Mouse (Mus musculus): ENCODE results near the gene Sh3rf3. TPM values are rescaled to one million over a fixed set of nuclear protein-coding genes. Genes with fewer than 3 reads are reported as not detected.
"Not testable (repeated sequence)": the region's sequence is repeated elsewhere in the genome, so short reads cannot be mapped to it uniquely, and the experiment has no call there.

Sh3rf3 gene
- polyA plus RNA-seq, 1 experiment from 2014 or later, result 0.17 TPM

DNA sequence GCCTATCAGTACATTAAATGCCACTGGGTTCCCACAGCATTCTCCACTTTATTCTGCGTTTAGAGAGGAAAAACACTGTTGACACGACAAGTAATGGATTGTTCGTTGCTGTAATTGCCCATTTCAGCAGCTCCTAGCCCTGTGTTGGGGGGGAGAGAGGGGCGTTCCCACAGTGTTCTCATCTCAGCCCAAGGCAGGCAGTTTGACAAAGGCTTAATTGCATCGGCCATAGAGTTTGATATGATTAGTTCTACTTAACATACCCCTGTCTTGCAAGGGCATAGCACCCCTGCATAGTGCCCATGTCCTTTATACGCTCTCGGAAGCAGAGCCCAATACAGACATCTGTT is 277.4 kb downstream of the Sh3rf3 start:
- Histone ChIP-seq H3K27ac (ENCODE audit: low read depth, low read length) (no peak overlapping the region), H3K9me3 (ENCODE audit: control insufficient read depth) (no peaks in the 10 kb centered on the region), H3K4me3 (ENCODE audit: low read depth, low read length) (no peak overlapping the region), H3K9ac (ENCODE audit: low read depth, low read length) (no peak overlapping the region), H3K36me3 (ENCODE audit: control insufficient read depth, insufficient read depth) (no peaks in the 10 kb centered on the region; the same call in 1 of the 2 replicates), H3K4me2 (replicated peaks; ENCODE audit: low read depth) (no peak overlapping the region), H3K27me3 (replicated peaks; ENCODE audit: control insufficient read depth, insufficient read depth, low read length) (no peaks in the 10 kb centered on the region), H3K4me1 (replicated peaks; ENCODE audit: control insufficient read depth, insufficient read depth, low read length) (no peaks in the 10 kb centered on the region)
- WGBS, result 73% methylated on average over 7 of the region's 7 CpGs
- ATAC-seq, result no peak
- TF ChIP-seq CTCF (IDR thresholded peaks at IDR 0.05; ENCODE audit: low read depth), result no peak

- Histone ChIP-seq H3K4me3 (ENCODE audit: low read depth, low read length) (no peak overlapping the region), H3K4me1 (replicated peaks; ENCODE audit: control insufficient read depth, insufficient read depth, low read length) (no peaks in the 10 kb centered on the region), H3K27me3 (replicated peaks; ENCODE audit: control insufficient read depth, insufficient read depth, low read length) (no peaks in the 10 kb centered on the region), H3K9me3 (ENCODE audit: control insufficient read depth) (no peaks in the 10 kb centered on the region), H3K36me3 (ENCODE audit: control insufficient read depth, insufficient read depth) (no peaks in the 10 kb centered on the region; the same call in 1 of the 2 replicates), H3K4me2 (replicated peaks; ENCODE audit: low read depth) (no peak overlapping the region), H3K27ac (ENCODE audit: low read depth, low read length) (no peak overlapping the region), H3K9ac (ENCODE audit: low read depth, low read length) (no peak overlapping the region)
- no peak for ATAC-seq
- no peak for TF ChIP-seq CTCF (IDR thresholded peaks at IDR 0.05; ENCODE audit: low read depth)
- WGBS, result 86% methylated on average over 8 of the region's 8 CpGs
Observed at GRCm38 (mm10) chr10:59091556-59091955, 278.4 kb downstream of the Sh3rf3 start.

- Histone ChIP-seq H3K27ac (ENCODE audit: low read depth, low read length) (no peak overlapping the region), H3K36me3 (ENCODE audit: control insufficient read depth, insufficient read depth) (no peaks in the 10 kb centered on the region; the same call in 1 of the 2 replicates), H3K4me3 (ENCODE audit: low read depth, low read length) (no peak overlapping the region), H3K9ac (ENCODE audit: low read depth, low read length) (no peak overlapping the region), H3K9me3 (ENCODE audit: control insufficient read depth) (no peaks in the 10 kb centered on the region), H3K4me1 (replicated peaks; ENCODE audit: control insufficient read depth, insufficient read depth, low read length) (no peaks in the 10 kb centered on the region), H3K27me3 (replicated peaks; ENCODE audit: control insufficient read depth, insufficient read depth, low read length) (no peaks in the 10 kb centered on the region), H3K4me2 (replicated peaks; ENCODE audit: low read depth) (no peak overlapping the region)
- 92% methylated on average over 7 of the region's 7 CpGs for WGBS
- no peak for TF ChIP-seq CTCF (IDR thresholded peaks at IDR 0.05; ENCODE audit: low read depth)
- no peak for ATAC-seq
Observed at GRCm38 (mm10) chr10:59091988-59092387, 278.8 kb downstream of the Sh3rf3 start.

- H3K27me3 ChIP-seq (replicated peaks; ENCODE audit: control insufficient read depth, insufficient read depth, low read length); H3K27ac ChIP-seq (ENCODE audit: low read depth, low read length); H3K4me3 ChIP-seq (ENCODE audit: low read depth, low read length); H3K36me3 ChIP-seq (ENCODE audit: control insufficient read depth, insufficient read depth); ATAC-seq; H3K9ac ChIP-seq (ENCODE audit: low read depth, low read length); H3K9me3 ChIP-seq (ENCODE audit: control insufficient read depth); H3K4me1 ChIP-seq (replicated peaks; ENCODE audit: control insufficient read depth, insufficient read depth, low read length); H3K4me2 ChIP-seq (replicated peaks; ENCODE audit: low read depth): not testable (repeated sequence)
- whole genome bisulfite sequencing, result 93% methylated on average over 5 of the region's 5 CpGs
Observed at GRCm38 (mm10) chr10:59103076-59103475, 289.9 kb downstream of the Sh3rf3 start.

DNA sequence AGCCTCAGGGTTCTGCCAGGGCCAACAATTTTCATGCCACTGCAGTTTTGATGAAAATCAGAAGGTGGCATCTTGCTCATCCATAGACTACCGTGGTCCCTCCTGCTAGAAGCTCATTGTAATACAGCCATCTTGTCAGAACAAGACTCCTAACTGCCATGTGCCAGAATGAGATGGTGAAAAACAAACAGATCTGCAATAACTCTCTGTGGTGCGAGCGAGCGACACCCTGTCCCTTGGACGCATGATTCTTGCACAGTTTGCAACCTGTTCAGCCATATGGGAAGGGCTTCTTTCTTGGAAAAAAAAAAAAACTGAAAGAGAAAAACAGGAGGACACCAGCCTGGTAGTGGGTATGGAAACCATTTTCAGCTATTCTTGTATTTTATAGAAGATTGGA is 291.5 kb downstream of the Sh3rf3 start:
- Histone ChIP-seq H3K27me3 (replicated peaks; ENCODE audit: control insufficient read depth, insufficient read depth, low read length) (no peaks in the 10 kb centered on the region), H3K27ac (ENCODE audit: low read depth, low read length) (no peak overlapping the region), H3K4me1 (replicated peaks; ENCODE audit: control insufficient read depth, insufficient read depth, low read length) (no peaks in the 10 kb centered on the region), H3K4me2 (replicated peaks; ENCODE audit: low read depth) (no peak overlapping the region), H3K9ac (ENCODE audit: low read depth, low read length) (no peak overlapping the region), H3K4me3 (ENCODE audit: low read depth, low read length) (no peak overlapping the region), H3K9me3 (ENCODE audit: control insufficient read depth) (no peaks in the 10 kb centered on the region), H3K36me3 (ENCODE audit: control insufficient read depth, insufficient read depth) (no peaks in the 10 kb centered on the region)
- TF ChIP-seq CTCF (IDR thresholded peaks at IDR 0.05; ENCODE audit: low read depth), result no peak
- no peak for ATAC-seq
- 75% methylated on average over 5 of the region's 5 CpGs for whole genome bisulfite sequencing

DNA sequence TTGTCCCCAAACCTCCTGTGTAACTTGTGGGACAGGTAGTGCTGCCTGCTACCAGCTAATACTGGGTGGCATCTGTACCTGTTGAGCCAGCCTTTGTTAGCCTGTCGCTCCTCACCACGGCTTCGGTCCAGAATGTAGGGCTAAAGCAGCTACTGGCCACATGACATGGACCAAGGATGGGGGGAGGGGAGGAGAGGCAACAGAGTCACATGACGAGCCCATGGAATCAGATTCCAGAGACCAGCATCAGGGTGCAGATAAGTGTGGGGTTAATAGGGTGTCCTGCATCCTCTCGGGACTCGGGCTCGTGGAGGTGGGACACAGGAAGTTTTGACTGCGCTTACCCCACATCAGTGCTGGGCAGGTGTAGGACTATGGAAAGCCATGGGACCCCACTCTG is 292.7 kb downstream of the Sh3rf3 start:
- no peak for TF ChIP-seq CTCF (IDR thresholded peaks at IDR 0.05; ENCODE audit: low read depth)

GRCm38 (mm10) chr10:59106644-59107043 is 293.5 kb downstream of the Sh3rf3 start:
- H3K27ac ChIP-seq (ENCODE audit: low read depth, low read length), result no peak overlapping the region
- H3K9ac ChIP-seq (ENCODE audit: low read depth, low read length), result no peak overlapping the region
- H3K9me3 ChIP-seq (ENCODE audit: control insufficient read depth), result no peaks in the 10 kb centered on the region
- no peak overlapping the region for H3K4me2 ChIP-seq (replicated peaks; ENCODE audit: low read depth)
- H3K36me3 ChIP-seq (ENCODE audit: control insufficient read depth, insufficient read depth), result no peaks in the 10 kb centered on the region
- 70% methylated on average over 3 of the region's 3 CpGs for WGBS
- no peak for TF ChIP-seq CTCF (IDR thresholded peaks at IDR 0.05; ENCODE audit: low read depth)
- no peaks in the 10 kb centered on the region for H3K27me3 ChIP-seq (replicated peaks; ENCODE audit: control insufficient read depth, insufficient read depth, low read length)
- no peak overlapping the region for H3K4me3 ChIP-seq (ENCODE audit: low read depth, low read length)
- H3K4me1 ChIP-seq (replicated peaks; ENCODE audit: control insufficient read depth, insufficient read depth, low read length), result no peaks in the 10 kb centered on the region
- no peak for ATAC-seq

More for the DNA sequence above, 292.7 kb downstream of the Sh3rf3 start:
- H3K36me3 ChIP-seq (ENCODE audit: control insufficient read depth, insufficient read depth), result no peaks in the 10 kb centered on the region
- no peak for ATAC-seq
- no peak overlapping the region for H3K9ac ChIP-seq (ENCODE audit: low read depth, low read length)
- H3K4me3 ChIP-seq (ENCODE audit: low read depth, low read length), result no peak overlapping the region
- H3K4me2 ChIP-seq (replicated peaks; ENCODE audit: low read depth), result no peak overlapping the region
- no peaks in the 10 kb centered on the region for H3K27me3 ChIP-seq (replicated peaks; ENCODE audit: control insufficient read depth, insufficient read depth, low read length)
- H3K9me3 ChIP-seq (ENCODE audit: control insufficient read depth), result no peaks in the 10 kb centered on the region
- WGBS, result 77% methylated on average over 8 of the region's 8 CpGs
- no peaks in the 10 kb centered on the region for H3K4me1 ChIP-seq (replicated peaks; ENCODE audit: control insufficient read depth, insufficient read depth, low read length)
- no peak overlapping the region for H3K27ac ChIP-seq (ENCODE audit: low read depth, low read length)

All from intestine, postnatal 0 days (tissue).